Mouse (Mus musculus): ENCODE results near the gene Gm10842.
"Not testable (repeated sequence)": the region's sequence is repeated elsewhere in the genome, so short reads cannot be mapped to it uniquely, and the experiment has no call there.

- TF ChIP-seq CTCF (conservative IDR thresholded peaks at IDR 0.05; ENCODE audit: low read length); POU5F1 (IDR thresholded peaks at IDR 0.05; ENCODE audit: borderline replicate concordance, low read length); NANOG (IDR thresholded peaks at IDR 0.05; ENCODE audit: borderline replicate concordance, low read length): not testable (repeated sequence)
Observed at GRCm38 (mm10) chr11:105140512-105140911, 6.2 kb upstream of the Gm10842 start.
